Mouse (Mus musculus) kidney, postnatal 25 days (tissue): ENCODE measurements around the gene Coch.
"Not testable (repeated sequence)": the region's sequence is repeated elsewhere in the genome, so short reads cannot be mapped to it uniquely, and the experiment has no call there.

Experiments
- DNase-seq, 2 experiments: peaks; one replicate each; pipeline ENCODE4 v3.0.0; 2021; ENCODE audit warnings: mixed read lengths in 2 of 2

Coch gene

GRCm38 (mm10) chr12:51593229-51594029 lies at the start of gene Coch:
TSS of gene Coch (plus strand) at chr12:51593341.
- peak in 1 of 2 experiments; percentile 36 for DNase-seq

GRCm38 (mm10) chr12:51543402-51543960 lies 49.7 kb upstream of the Coch start:
- no peak for DNase-seq

- no peak for DNase-seq
These were observed 38.1 kb upstream of the Coch start for GRCm38 (mm10) chr12:51555041-51555440.

GRCm38 (mm10) chr12:51561416-51561815 lies 31.7 kb upstream of the Coch start:
- DNase-seq, result no peak

- DNase-seq, result no peak
These were observed 25.9 kb upstream of the Coch start for GRCm38 (mm10) chr12:51567225-51567624.

- no peak for DNase-seq
These were observed 23.7 kb upstream of the Coch start for GRCm38 (mm10) chr12:51569472-51569871.

- no peak for DNase-seq
These were observed 23.2 kb upstream of the Coch start for GRCm38 (mm10) chr12:51569944-51570343.

GRCm38 (mm10) chr12:51572651-51573050 lies 20.5 kb upstream of the Coch start:
- DNase-seq, result no peak

- not testable (repeated sequence) for DNase-seq
These were observed 15.3 kb upstream of the Coch start for GRCm38 (mm10) chr12:51577816-51578215.

GRCm38 (mm10) chr12:51589263-51589662 lies 3.9 kb upstream of the Coch start:
- no peak for DNase-seq

- no peak for DNase-seq
These were observed 1.2 kb upstream of the Coch start for GRCm38 (mm10) chr12:51591921-51592320.

- DNase-seq, result no peak
These were observed 283 bp upstream of the Coch start for GRCm38 (mm10) chr12:51592888-51593228.

- no peak for DNase-seq
These were observed 909 bp downstream of the Coch start for GRCm38 (mm10) chr12:51594030-51594470.

GRCm38 (mm10) chr12:51603306-51603705 lies 10.2 kb downstream of the Coch start:
- no peak for DNase-seq

GRCm38 (mm10) chr12:51606138-51606537 lies 13.0 kb downstream of the Coch start:
- DNase-seq, result no peak

- peak in 1 of 2 experiments; percentile 32 for DNase-seq
These were observed 19.2 kb downstream of the Coch start for GRCm38 (mm10) chr12:51612361-51612760.

- DNase-seq, result no peak
These were observed 27.4 kb downstream of the Coch start for GRCm38 (mm10) chr12:51620572-51620971.

GRCm38 (mm10) chr12:51621161-51621560 lies 28.0 kb downstream of the Coch start:
- DNase-seq, result no peak

- DNase-seq, result no peak
These were observed 29.7 kb downstream of the Coch start for GRCm38 (mm10) chr12:51622670-51623365.

- DNase-seq, result no peak
These were observed 30.2 kb downstream of the Coch start for GRCm38 (mm10) chr12:51623366-51623694.

GRCm38 (mm10) chr12:51633481-51633880 lies 40.3 kb downstream of the Coch start:
- peak in 1 of 2 experiments; percentile 11 for DNase-seq

- DNase-seq, result no peak
These were observed 43.1 kb downstream of the Coch start for GRCm38 (mm10) chr12:51636260-51636659.

GRCm38 (mm10) chr12:51636689-51637470 lies 43.7 kb downstream of the Coch start:
- DNase-seq, result no peak
